In genomic region chr9:50658391-50658790, GRCm38 (mm10) we compare ENCODE assay signal across 8 mouse cellular contexts. TPM values are rescaled to one million over a fixed set of nuclear protein-coding genes. Genes with fewer than 3 reads are reported as not detected.
A peak's percentile ranks its signal among the peaks of the same experiment; 100 is the strongest.
DNase-seq lines count a peak whose midpoint lies in the region; ATAC-seq lines count a peak whose summit lies in the region.

No protein-coding gene starts in this region.

- peaks cover 21% of the 10 kb centered on the region for H3K36me3 ChIP-seq in heart, embryonic 16.5 days (ENCODE audit: control insufficient read depth, insufficient read depth)
- peaks cover 36% of the 10 kb centered on the region for H3K36me3 ChIP-seq in hindbrain, embryonic 12.5 days
- peaks cover 38% of the 10 kb centered on the region for H3K36me3 ChIP-seq in midbrain, embryonic 14.5 days (ENCODE audit: control insufficient read depth, insufficient read depth, low read length)

- peak overlapping the region; percentile 76 for H3K4me3 ChIP-seq in heart, embryonic 16.5 days (ENCODE audit: low read length)
- H3K4me3 ChIP-seq in hindbrain, embryonic 12.5 days, result peak overlapping the region; percentile 73
- H3K4me3 ChIP-seq in midbrain, embryonic 14.5 days (replicated peaks; ENCODE audit: low read depth, low read length), result peak overlapping the region; percentile 91

- peak overlapping the region; percentile 98 for H3K9ac ChIP-seq in heart, embryonic 16.5 days (ENCODE audit: low read length)
- peak overlapping the region; percentile 91 for H3K9ac ChIP-seq in hindbrain, embryonic 12.5 days
- H3K9ac ChIP-seq in midbrain, embryonic 14.5 days (replicated peaks; ENCODE audit: low read length), result peak overlapping the region; percentile 90

- H3K27me3 ChIP-seq in heart, embryonic 16.5 days (ENCODE audit: control insufficient read depth, insufficient read depth, low read length), result no peaks in the 10 kb centered on the region
- no peaks in the 10 kb centered on the region for H3K27me3 ChIP-seq in hindbrain, embryonic 12.5 days
- no peaks in the 10 kb centered on the region for H3K27me3 ChIP-seq in midbrain, embryonic 14.5 days (ENCODE audit: control insufficient read depth, insufficient read depth, low read length)

- DNase-seq in heart, postnatal 36 days, result no peak
- DNase-seq in MEL-GATA-1-ER (ENCODE audit: extremely low read depth, low read depth), result peak; percentile 77
- peak; percentile 15 for DNase-seq in midbrain, embryonic 14.5 days
- DNase-seq in urinary bladder, adult 2 months (ENCODE audit: low spot score), result no peak
- no peak for DNase-seq in layer of hippocampus, postnatal 10 days (ENCODE audit: low spot score in 2 of 2)
- no peak for DNase-seq in adrenal gland, postnatal 4 days (ENCODE audit: low spot score in 2 of 2)

- no peaks in the 10 kb centered on the region for H3K9me3 ChIP-seq in heart, embryonic 16.5 days (replicated peaks; ENCODE audit: control insufficient read depth, low read length)
- H3K9me3 ChIP-seq in hindbrain, embryonic 12.5 days (replicated peaks), result no peaks in the 10 kb centered on the region
- H3K9me3 ChIP-seq in midbrain, embryonic 14.5 days (ENCODE audit: control insufficient read depth, low read length), result no peaks in the 10 kb centered on the region

- WGBS in heart, embryonic 16.5 days, result 11% methylated on average over 5 of the region's 5 CpGs
- 25% methylated on average over 5 of the region's 5 CpGs for WGBS in hindbrain, embryonic 12.5 days
- WGBS in midbrain, embryonic 14.5 days, result 35% methylated on average over 5 of the region's 5 CpGs

- ATAC-seq in heart, embryonic 16.5 days (replicated peaks; ENCODE audit: extremely low read depth, insufficient read depth, low FRiP score), result no peak
- no peak for ATAC-seq in hindbrain, embryonic 12.5 days (ENCODE audit: low FRiP score)
- no peak for ATAC-seq in midbrain, embryonic 14.5 days (ENCODE audit: low FRiP score, low TSS enrichment)

- H3K4me1 ChIP-seq in heart, embryonic 16.5 days (ENCODE audit: control insufficient read depth, insufficient read depth, low read length), result peaks cover 18% of the 10 kb centered on the region
- peaks cover 18% of the 10 kb centered on the region for H3K4me1 ChIP-seq in hindbrain, embryonic 12.5 days
- H3K4me1 ChIP-seq in midbrain, embryonic 14.5 days (ENCODE audit: control insufficient read depth, insufficient read depth, low read length), result peaks cover 12% of the 10 kb centered on the region; the same call in 1 of the 2 replicates

- H3K4me2 ChIP-seq in heart, embryonic 16.5 days (ENCODE audit: low read depth, low read length), result peak overlapping the region; percentile 65
- peak overlapping the region; percentile 78 for H3K4me2 ChIP-seq in hindbrain, embryonic 12.5 days (replicated peaks)
- peak overlapping the region; percentile 82 for H3K4me2 ChIP-seq in midbrain, embryonic 14.5 days (ENCODE audit: low read length)

- intact Hi-C loops in heart, postnatal 36 days (cut with DNase I), result loop anchor here (2.0 to 5.0 kb wide), 3 partner anchors 42 to 109 kb away; partner anchors contain the start of genes Fdxacb1, Nkapd1, Pih1d2 and Sdhd

- peak overlapping the region; percentile 93; the same call in 1 of the 2 replicates for H3K27ac ChIP-seq in heart, embryonic 16.5 days (ENCODE audit: low read length)
- 0 out of 2 replicates have a peak overlapping the region, but pooled peaks have one; percentile 86 for H3K27ac ChIP-seq in hindbrain, embryonic 12.5 days
- H3K27ac ChIP-seq in midbrain, embryonic 14.5 days (replicated peaks; ENCODE audit: low read depth, low read length), result peak overlapping the region; percentile 86

RNA-seq across cellular contexts. Expression of gene Dlat, which starts 1.2 kb away (rescaled TPM):
- 147 and 156 TPM in 2 replicates for polyA plus RNA-seq in heart, embryonic 16.5 days (2015; fragmentation: Nextera tagmentation; extraction: Ambion mirVana)
- 100 to 1,000 TPM; 399 to 460 TPM for total RNA-seq in heart, postnatal 36 days (2021)
- polyA plus RNA-seq in hindbrain, embryonic 12.5 days (2016; fragmentation: Nextera tagmentation; extraction: Ambion mirVana), result 41.5 and 54.8 TPM in 2 replicates
- polyA plus RNA-seq in midbrain, embryonic 14.5 days (2014; fragmentation: Nextera tagmentation; extraction: Ambion mirVana), result 48.6 and 54.9 TPM in 2 replicates
- polyA plus RNA-seq in urinary bladder, adult 2 months (2012; rRNA removed), result 42.8 and 43.1 TPM in 2 replicates
- total RNA-seq in layer of hippocampus, postnatal 10 days (2021), result 100 to 1,000 TPM; 128 to 140 TPM
- total RNA-seq in adrenal gland, postnatal 4 days (2021), result 100 to 1,000 TPM; 117 to 122 TPM

RNA-seq across cellular contexts. Expression of gene Nkapd1, which starts 41.1 kb away (rescaled TPM):
- polyA plus RNA-seq in heart, embryonic 16.5 days (2015; fragmentation: Nextera tagmentation; extraction: Ambion mirVana), result 12.1 and 13.0 TPM in 2 replicates
- total RNA-seq in heart, postnatal 36 days (2021), result 10 to 100 TPM; 13.0 to 16.5 TPM
- polyA plus RNA-seq in hindbrain, embryonic 12.5 days (2016; fragmentation: Nextera tagmentation; extraction: Ambion mirVana), result 32.9 and 34.7 TPM in 2 replicates
- polyA plus RNA-seq in midbrain, embryonic 14.5 days (2014; fragmentation: Nextera tagmentation; extraction: Ambion mirVana), result 24.2 and 25.6 TPM in 2 replicates
- polyA plus RNA-seq in urinary bladder, adult 2 months (2012; rRNA removed), result 13.2 and 13.9 TPM in 2 replicates
- 10 to 100 TPM; 24.4 to 26.4 TPM for total RNA-seq in layer of hippocampus, postnatal 10 days (2021)
- total RNA-seq in adrenal gland, postnatal 4 days (2021), result 10 to 100 TPM; 36.8 to 38.8 TPM

RNA-seq across cellular contexts. Expression of gene Pih1d2, which starts 41.3 kb away (rescaled TPM):
- 1.9 and 3.1 TPM in 2 replicates for polyA plus RNA-seq in heart, embryonic 16.5 days (2015; fragmentation: Nextera tagmentation; extraction: Ambion mirVana)
- under 1 TPM in 1 of 2 experiments, not detected in 1; 0.65 TPM for total RNA-seq in heart, postnatal 36 days (2021)
- 8.4 and 8.8 TPM in 2 replicates for polyA plus RNA-seq in hindbrain, embryonic 12.5 days (2016; fragmentation: Nextera tagmentation; extraction: Ambion mirVana)
- 2.9 and 4.9 TPM in 2 replicates for polyA plus RNA-seq in midbrain, embryonic 14.5 days (2014; fragmentation: Nextera tagmentation; extraction: Ambion mirVana)
- 2.1 and 2.5 TPM in 2 replicates for polyA plus RNA-seq in urinary bladder, adult 2 months (2012; rRNA removed)
- total RNA-seq in layer of hippocampus, postnatal 10 days (2021), result 1 to 10 TPM; 1.9 to 3.1 TPM
- total RNA-seq in adrenal gland, postnatal 4 days (2021), result 1 to 10 TPM; 2.9 to 3.7 TPM

RNA-seq across cellular contexts. Expression of gene Timm8b, which starts 54.7 kb away (rescaled TPM):
- polyA plus RNA-seq in heart, embryonic 16.5 days (2015; fragmentation: Nextera tagmentation; extraction: Ambion mirVana), result 243 and 261 TPM in 2 replicates
- total RNA-seq in heart, postnatal 36 days (2021), result 100 to 1,000 TPM; 271 to 284 TPM
- polyA plus RNA-seq in hindbrain, embryonic 12.5 days (2016; fragmentation: Nextera tagmentation; extraction: Ambion mirVana), result 280 and 325 TPM in 2 replicates
- polyA plus RNA-seq in midbrain, embryonic 14.5 days (2014; fragmentation: Nextera tagmentation; extraction: Ambion mirVana), result 396 and 508 TPM in 2 replicates
- polyA plus RNA-seq in urinary bladder, adult 2 months (2012; rRNA removed), result 181 and 191 TPM in 2 replicates
- 100 to 1,000 TPM; 217 to 234 TPM for total RNA-seq in layer of hippocampus, postnatal 10 days (2021)
- total RNA-seq in adrenal gland, postnatal 4 days (2021), result 100 to 1,000 TPM; 134 to 149 TPM

RNA-seq across cellular contexts. Expression of gene Sdhd, which starts 54.8 kb away (rescaled TPM):
- polyA plus RNA-seq in heart, embryonic 16.5 days (2015; fragmentation: Nextera tagmentation; extraction: Ambion mirVana), result 852 and 860 TPM in 2 replicates
- 100 to 1,000 TPM; 693 to 712 TPM for total RNA-seq in heart, postnatal 36 days (2021)
- 208 TPM in 2 replicates for polyA plus RNA-seq in hindbrain, embryonic 12.5 days (2016; fragmentation: Nextera tagmentation; extraction: Ambion mirVana)
- polyA plus RNA-seq in midbrain, embryonic 14.5 days (2014; fragmentation: Nextera tagmentation; extraction: Ambion mirVana), result 234 and 235 TPM in 2 replicates
- 154 and 189 TPM in 2 replicates for polyA plus RNA-seq in urinary bladder, adult 2 months (2012; rRNA removed)
- 100 to 1,000 TPM; 140 to 155 TPM for total RNA-seq in layer of hippocampus, postnatal 10 days (2021)
- 100 to 1,000 TPM; 252 to 272 TPM for total RNA-seq in adrenal gland, postnatal 4 days (2021)

Comparison
In these comparisons a context has a peak if more than half of its experiments do, and no peak if none do; other contexts are left out.
1. DNase-seq: peak in MEL-GATA-1-ER (single experiment) and midbrain, embryonic 14.5 days (single experiment); none in heart, postnatal 36 days (0 of 2), urinary bladder, adult 2 months (single experiment), layer of hippocampus, postnatal 10 days (0 of 2) and adrenal gland, postnatal 4 days (0 of 2).
2. Peak in every context shown above with its lines, with median percentiles within 50 percentile points of each other: H3K27ac ChIP-seq, H3K4me2 ChIP-seq, H3K4me3 ChIP-seq and H3K9ac ChIP-seq.